Mouse (Mus musculus): ENCODE data around the gene Mrc2. TPM values are rescaled to one million over a fixed set of nuclear protein-coding genes. Genes with fewer than 3 reads are reported as not detected.

Gene Mrc2
- total and polyA plus RNA-seq, 3 experiments: under 0.01 to 0.10 (median 0.09) TPM

GRCm38 (mm10) chr11:105368833-105369232, 76.4 kb downstream of the Mrc2 start:
- Histone ChIP-seq H3K27me3 (replicated peaks) (no peaks in the 10 kb centered on the region), H3K4me2 (ENCODE audit: insufficient read depth, low read depth, poor library complexity, severe bottlenecking) (no peak overlapping the region), H3K4me3 (replicated peaks in 1 of 3; ENCODE audit: low read depth in 2 of 3, low read length in 2 of 3, poor library complexity in 1 of 3) (no peak overlapping the region), H3K4me1 (ENCODE audit: control insufficient read depth in 1 of 2, insufficient read depth in 2 of 2) (peaks cover under 1 to 2% of the 10 kb centered on the region in 2 experiments; a peak in 1 of 4 replicates), H3K9me3 (replicated peaks; ENCODE audit: low read length) (no peaks in the 10 kb centered on the region), H3K79me2 (replicated peaks; ENCODE audit: control insufficient read depth, extremely low read depth, insufficient read depth, poor library complexity, severe bottlenecking) (no peaks in the 10 kb centered on the region), H3K36me3 (replicated peaks in 1 of 2; ENCODE audit: control insufficient read depth in 1 of 2, insufficient read depth in 1 of 2, low read length in 1 of 2) (no peaks in the 10 kb centered on the region), H3K9ac (ENCODE audit: insufficient read depth, low read depth) (no peak overlapping the region), H3K27ac (ENCODE audit: insufficient read depth, low read depth) (no peak overlapping the region)
- in situ Hi-C loops (cut with MboI; ENCODE audit: low pct_ligation_motif_present, low pct_unique_long_range_greater_than_20kb, low sequenced_read_pairs): no loop called here
- TF ChIP-seq CHD1 (IDR thresholded peaks at IDR 0.05; ENCODE audit: low read depth, low read length) (no peak), MYC (IDR thresholded peaks at IDR 0.05; ENCODE audit: low read depth, low read length) (no peak), EP300 (IDR thresholded peaks at IDR 0.05; ENCODE audit: low read length) (no peak), JUN (IDR thresholded peaks at IDR 0.05; ENCODE audit: insufficient read depth, low read depth, low read length) (no peak), RAD21 (IDR thresholded peaks at IDR 0.05; ENCODE audit: low read depth, low read length) (no peak), ZMIZ1 (IDR thresholded peaks at IDR 0.05; ENCODE audit: low read depth, low read length) (no peak)
- no peak for DNase-seq (ENCODE audit: extremely low read depth)
- dilution Hi-C loops (cut with MboI; ENCODE audit: extremely low pct_ligation_motif_present, extremely low pct_unique_long_range_greater_than_20kb, low sequenced_read_pairs): no loop called here

GRCm38 (mm10) chr11:105369526-105370386, 77.3 kb downstream of the Mrc2 start:
- Histone ChIP-seq H3K27me3 (replicated peaks) (no peaks in the 10 kb centered on the region), H3K4me3 (replicated peaks in 1 of 3; ENCODE audit: low read depth in 2 of 3, low read length in 2 of 3, poor library complexity in 1 of 3) (no peak overlapping the region), H3K4me1 (ENCODE audit: control insufficient read depth in 1 of 2, insufficient read depth in 2 of 2) (peaks cover 6 to 11% of the 10 kb centered on the region in 2 experiments; a peak in 3 of 4 replicates), H3K9me3 (replicated peaks; ENCODE audit: low read length) (no peaks in the 10 kb centered on the region), H3K79me2 (replicated peaks; ENCODE audit: control insufficient read depth, extremely low read depth, insufficient read depth, poor library complexity, severe bottlenecking) (no peaks in the 10 kb centered on the region), H3K9ac (ENCODE audit: insufficient read depth, low read depth) (no peak overlapping the region), H3K4me2 (ENCODE audit: insufficient read depth, low read depth, poor library complexity, severe bottlenecking) (no peak overlapping the region), H3K27ac (ENCODE audit: insufficient read depth, low read depth) (no peak overlapping the region), H3K36me3 (replicated peaks in 1 of 2; ENCODE audit: control insufficient read depth in 1 of 2, insufficient read depth in 1 of 2, low read length in 1 of 2) (no peaks in the 10 kb centered on the region)
- TF ChIP-seq ZNF384 (IDR thresholded peaks at IDR 0.05; ENCODE audit: low read depth, low read length): no peak
- TF ChIP-seq ZC3H11A (IDR thresholded peaks at IDR 0.05; ENCODE audit: low read depth, low read length): no peak
- TF ChIP-seq NELFE (IDR thresholded peaks at IDR 0.05; ENCODE audit: low read depth, low read length): no peak
- TF ChIP-seq JUN (IDR thresholded peaks at IDR 0.05; ENCODE audit: insufficient read depth, low read depth, low read length): no peak
- TF ChIP-seq CHD2 (IDR thresholded peaks at IDR 0.05; ENCODE audit: low read length): no peak
- TF ChIP-seq ETS1 (conservative IDR thresholded peaks at IDR 0.05; ENCODE audit: low read depth, low read length): no peak
- no peak for TF ChIP-seq NRF1 (IDR thresholded peaks at IDR 0.05; ENCODE audit: low read depth, low read length)
- no peak for TF ChIP-seq USF1 (IDR thresholded peaks at IDR 0.05; ENCODE audit: low read depth, low read length)
- no peak for TF ChIP-seq JUND (conservative IDR thresholded peaks at IDR 0.05; ENCODE audit: low read depth, low read length)
- no peak for TF ChIP-seq TCF12 (IDR thresholded peaks at IDR 0.05; ENCODE audit: low read depth, low read length)
- no peak for TF ChIP-seq UBTF (IDR thresholded peaks at IDR 0.05; ENCODE audit: low read depth, low read length)
- TF ChIP-seq MAZ (IDR thresholded peaks at IDR 0.05; ENCODE audit: low read depth, low read length): no peak
- TF ChIP-seq MEF2A (IDR thresholded peaks at IDR 0.05; ENCODE audit: borderline replicate concordance, low read depth, low read length): no peak
- TF ChIP-seq RCOR1 (conservative IDR thresholded peaks at IDR 0.05; ENCODE audit: low read depth, low read length): no peak
- no peak for TF ChIP-seq RAD21 (IDR thresholded peaks at IDR 0.05; ENCODE audit: low read depth, low read length)
- TF ChIP-seq ZKSCAN1 (IDR thresholded peaks at IDR 0.05; ENCODE audit: borderline replicate concordance, low read depth, low read length): no peak
- TF ChIP-seq PAX5 (IDR thresholded peaks at IDR 0.05; ENCODE audit: low read length): no peak
- no peak for TF ChIP-seq USF2 (conservative IDR thresholded peaks at IDR 0.05; ENCODE audit: low read depth, low read length)
- TF ChIP-seq BHLHE40 (IDR thresholded peaks at IDR 0.05; ENCODE audit: low read depth, low read length): no peak
- in situ Hi-C loops (cut with MboI; ENCODE audit: low pct_ligation_motif_present, low pct_unique_long_range_greater_than_20kb, low sequenced_read_pairs) (no loop called here), dilution Hi-C loops (cut with MboI; ENCODE audit: extremely low pct_ligation_motif_present, extremely low pct_unique_long_range_greater_than_20kb, low sequenced_read_pairs) (no loop called here)
- DNase-seq (ENCODE audit: extremely low read depth): no peak
